Mouse (Mus musculus): Measurements from ENCODE around the gene Opa3.

The Opa3 gene

GRCm38 (mm10) chr7:19268993-19269681, 41.0 kb downstream of the Opa3 start:
- in situ Hi-C loops (cut with MboI; ENCODE audit: low pct_unique_long_range_greater_than_20kb in 1 of 2, low sequenced_read_pairs in 2 of 2, unreplicated experiment in 1 of 2) = no loop called here

- in situ Hi-C loops (cut with MboI; ENCODE audit: low pct_unique_long_range_greater_than_20kb in 1 of 2, low sequenced_read_pairs in 2 of 2, unreplicated experiment in 1 of 2) = loop anchor here in 1 of 2 experiments (10.0 kb wide), 1 partner anchor 55 kb away; the partner anchor contains the start of gene Gpr4
Observed at GRCm38 (mm10) chr7:19269721-19270441, 41.7 kb downstream of the Opa3 start.

- in situ Hi-C loops (cut with MboI; ENCODE audit: low pct_unique_long_range_greater_than_20kb in 1 of 2, low sequenced_read_pairs in 2 of 2, unreplicated experiment in 1 of 2) = loop anchor here in 1 of 2 experiments (10.0 kb wide), 1 partner anchor 56 kb away; the partner anchor contains the start of gene Gpr4
Observed at GRCm38 (mm10) chr7:19270509-19271237, 42.5 kb downstream of the Opa3 start.

- in situ Hi-C loops (cut with MboI; ENCODE audit: low pct_unique_long_range_greater_than_20kb in 1 of 2, low sequenced_read_pairs in 2 of 2, unreplicated experiment in 1 of 2) = loop anchor here in 1 of 2 experiments (10.0 kb wide), 1 partner anchor 57 kb away; the partner anchor contains the start of gene Gpr4
Observed at GRCm38 (mm10) chr7:19271238-19272172, 43.4 kb downstream of the Opa3 start, which contains the start of gene Vasp. Gene Vasp, minus strand, starts transcription at chr7:19271817.

GRCm38 (mm10) chr7:19272173-19272764, 44.1 kb downstream of the Opa3 start:
- in situ Hi-C loops (cut with MboI; ENCODE audit: low pct_unique_long_range_greater_than_20kb in 1 of 2, low sequenced_read_pairs in 2 of 2, unreplicated experiment in 1 of 2) = loop anchor here in 1 of 2 experiments (10.0 kb wide), 1 partner anchor 57 kb away; the partner anchor contains the start of gene Gpr4

GRCm38 (mm10) chr7:19276253-19276652, 48.1 kb downstream of the Opa3 start:
- in situ Hi-C loops (cut with MboI; ENCODE audit: low pct_unique_long_range_greater_than_20kb in 1 of 2, low sequenced_read_pairs in 2 of 2, unreplicated experiment in 1 of 2) = loop anchor here (5.0 to 10.0 kb wide), 3 partner anchors 44 to 79 kb away; partner anchors contain the start of gene Gpr4 (in 1 of the 2)

- in situ Hi-C loops (cut with MboI; ENCODE audit: low pct_unique_long_range_greater_than_20kb in 1 of 2, low sequenced_read_pairs in 2 of 2, unreplicated experiment in 1 of 2) = loop anchor here (5.0 to 10.0 kb wide), 3 partner anchors 47 to 82 kb away; partner anchors contain the start of gene Gpr4 (in 1 of the 2)
Observed at GRCm38 (mm10) chr7:19279052-19279451, 50.9 kb downstream of the Opa3 start.

GRCm38 (mm10) chr7:19279581-19280114, 51.5 kb downstream of the Opa3 start, which contains the start of gene Ppm1n:
Gene Ppm1n, minus strand, starts transcription at chr7:19280064.
- in situ Hi-C loops (cut with MboI; ENCODE audit: low pct_unique_long_range_greater_than_20kb in 1 of 2, low sequenced_read_pairs in 2 of 2, unreplicated experiment in 1 of 2) = loop anchor here (5.0 to 10.0 kb wide), 3 partner anchors 47 to 82 kb away; partner anchors contain the start of gene Gpr4 (in 1 of the 2)

GRCm38 (mm10) chr7:19281680-19282304, 53.7 kb downstream of the Opa3 start:
- in situ Hi-C loops (cut with MboI; ENCODE audit: low pct_unique_long_range_greater_than_20kb in 1 of 2, low sequenced_read_pairs in 2 of 2, unreplicated experiment in 1 of 2) = loop anchor here in 1 of 2 experiments (5.0 kb wide), 1 partner anchor 49 kb away; no protein-coding TSS in a partner anchor

GRCm38 (mm10) chr7:19282385-19282784, 54.3 kb downstream of the Opa3 start, which contains the start of gene Rtn2:
Gene Rtn2, plus strand, starts transcription at chr7:19282624.
- in situ Hi-C loops (cut with MboI; ENCODE audit: low pct_unique_long_range_greater_than_20kb in 1 of 2, low sequenced_read_pairs in 2 of 2, unreplicated experiment in 1 of 2) = loop anchor here in 1 of 2 experiments (5.0 kb wide), 1 partner anchor 50 kb away; no protein-coding TSS in a partner anchor

GRCm38 (mm10) chr7:19282791-19283405, 54.8 kb downstream of the Opa3 start:
- in situ Hi-C loops (cut with MboI; ENCODE audit: low pct_unique_long_range_greater_than_20kb in 1 of 2, low sequenced_read_pairs in 2 of 2, unreplicated experiment in 1 of 2) = loop anchor here in 1 of 2 experiments (5.0 kb wide), 1 partner anchor 51 kb away; no protein-coding TSS in a partner anchor

GRCm38 (mm10) chr7:19283406-19283804, 55.3 kb downstream of the Opa3 start:
- in situ Hi-C loops (cut with MboI; ENCODE audit: low pct_unique_long_range_greater_than_20kb in 1 of 2, low sequenced_read_pairs in 2 of 2, unreplicated experiment in 1 of 2) = loop anchor here in 1 of 2 experiments (5.0 kb wide), 1 partner anchor 51 kb away; no protein-coding TSS in a partner anchor

- in situ Hi-C loops (cut with MboI; ENCODE audit: low pct_unique_long_range_greater_than_20kb in 1 of 2, low sequenced_read_pairs in 2 of 2, unreplicated experiment in 1 of 2) = loop anchor here in 1 of 2 experiments (5.0 kb wide), 1 partner anchor 52 kb away; no protein-coding TSS in a partner anchor
Observed at GRCm38 (mm10) chr7:19284763-19285162, 56.6 kb downstream of the Opa3 start.

GRCm38 (mm10) chr7:19290969-19291596, 62.9 kb downstream of the Opa3 start:
- in situ Hi-C loops (cut with MboI; ENCODE audit: low pct_unique_long_range_greater_than_20kb in 1 of 2, low sequenced_read_pairs in 2 of 2, unreplicated experiment in 1 of 2) = no loop called here

- in situ Hi-C loops (cut with MboI; ENCODE audit: low pct_unique_long_range_greater_than_20kb in 1 of 2, low sequenced_read_pairs in 2 of 2, unreplicated experiment in 1 of 2) = no loop called here
Observed at GRCm38 (mm10) chr7:19295503-19296185, 67.5 kb downstream of the Opa3 start.

Data from mouse embryonic stem cell (cell line).